In the genomic region with DNA sequence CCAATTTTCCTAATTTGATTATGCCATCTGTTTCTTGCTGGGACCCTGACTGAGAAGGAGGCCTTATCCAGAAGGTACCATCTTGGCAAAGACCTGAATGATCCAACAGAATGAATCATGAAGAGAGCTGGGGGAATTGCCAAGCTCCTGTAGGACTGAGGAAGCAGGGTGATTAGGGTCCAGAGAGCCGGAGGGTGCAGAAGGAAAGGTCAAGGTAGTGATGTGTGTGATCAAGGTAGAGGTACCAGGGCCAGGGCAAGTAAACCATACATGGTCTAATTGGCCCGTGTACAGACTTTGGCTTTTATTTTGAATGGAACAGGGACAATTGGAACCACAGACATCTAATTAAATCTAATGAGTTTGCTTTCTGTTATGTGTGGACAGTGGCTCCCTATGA, we compare ENCODE assay signal across 22 mouse cellular contexts. TPM values are rescaled to one million over a fixed set of nuclear protein-coding genes. Genes with fewer than 3 reads are reported as not detected.
DNase-seq lines count a peak whose midpoint lies in the region; ATAC-seq and TF ChIP-seq lines count a peak whose summit lies in the region.
"Had no signal": no experiment of that assay in that cellular context is flagged by ENCODE, and none has a peak within 500 bp of the region (broad histone marks: within the 10 kb centered on the region; RNA-seq: fewer than 3 reads in every experiment).

No protein-coding gene starts in this region.

- H3K27ac ChIP-seq in forebrain, embryonic 14.5 days (ENCODE audit: low read depth, low read length), result no peak overlapping the region
- no peak overlapping the region for H3K27ac ChIP-seq in forebrain, embryonic 10.5 days
- H3K27ac ChIP-seq in intestine, postnatal 0 days (ENCODE audit: low read depth, low read length), result no peak overlapping the region
- H3K27ac ChIP-seq: gastrocnemius, adult 2 months; hindbrain, embryonic 13.5 days; limb, embryonic 12.5 days; macrophage; midbrain, embryonic 15.5 days had no signal

- H3K4me3 ChIP-seq in forebrain, embryonic 14.5 days (ENCODE audit: low read depth, low read length), result no peak overlapping the region
- H3K4me3 ChIP-seq in forebrain, embryonic 10.5 days, result no peak overlapping the region
- H3K4me3 ChIP-seq in intestine, postnatal 0 days (ENCODE audit: low read depth, low read length), result no peak overlapping the region
- H3K4me3 ChIP-seq: gastrocnemius, adult 2 months; heart, embryonic 12.5 days; hindbrain, embryonic 13.5 days; limb, embryonic 12.5 days; midbrain, embryonic 15.5 days had no signal

- H3K4me1 ChIP-seq in forebrain, embryonic 14.5 days (ENCODE audit: control insufficient read depth, insufficient read depth, low read length), result peaks cover 7% of the 10 kb centered on the region
- peaks cover 25% of the 10 kb centered on the region for H3K4me1 ChIP-seq in forebrain, embryonic 10.5 days
- H3K4me1 ChIP-seq in intestine, postnatal 0 days (replicated peaks; ENCODE audit: control insufficient read depth, insufficient read depth, low read length), result no peaks in the 10 kb centered on the region

- no peak for ATAC-seq in forebrain, embryonic 14.5 days
- ATAC-seq in intestine, postnatal 0 days, result no peak
- ATAC-seq: liver, postnatal 0 days; lung, postnatal 0 days; midbrain, embryonic 15.5 days had no signal

- WGBS in forebrain, embryonic 14.5 days, result 47% methylated on average over 2 of the region's 2 CpGs
- WGBS in forebrain, embryonic 10.5 days, result 83% methylated on average over 2 of the region's 2 CpGs
- WGBS in intestine, postnatal 0 days, result 79% methylated on average over 2 of the region's 2 CpGs

- H3K4me2 ChIP-seq in forebrain, embryonic 14.5 days (ENCODE audit: low read length), result no peak overlapping the region
- no peak overlapping the region for H3K4me2 ChIP-seq in intestine, postnatal 0 days (replicated peaks; ENCODE audit: low read depth)
- H3K4me2 ChIP-seq: heart, embryonic 12.5 days; hindbrain, embryonic 13.5 days; limb, embryonic 12.5 days; liver, embryonic 11.5 days; midbrain, embryonic 15.5 days had no signal

- TF ChIP-seq CTCF in intestine, postnatal 0 days (IDR thresholded peaks at IDR 0.05; ENCODE audit: low read depth), result no peak

- no peak overlapping the region for H3K9ac ChIP-seq in forebrain, embryonic 14.5 days (ENCODE audit: low read length)
- H3K9ac ChIP-seq in intestine, postnatal 0 days (ENCODE audit: low read depth, low read length), result no peak overlapping the region
- H3K9ac ChIP-seq: heart, embryonic 12.5 days; hindbrain, embryonic 13.5 days; limb, embryonic 12.5 days; liver, postnatal 0 days; midbrain, embryonic 15.5 days had no signal

- no peaks in the 10 kb centered on the region for H3K27me3 ChIP-seq in forebrain, embryonic 14.5 days (replicated peaks; ENCODE audit: control insufficient read depth, insufficient read depth, low read length)
- no peaks in the 10 kb centered on the region for H3K27me3 ChIP-seq in forebrain, embryonic 10.5 days (ENCODE audit: poor library complexity, severe bottlenecking)
- H3K27me3 ChIP-seq in intestine, postnatal 0 days (replicated peaks; ENCODE audit: control insufficient read depth, insufficient read depth, low read length), result no peaks in the 10 kb centered on the region
- H3K27me3 ChIP-seq: heart, embryonic 12.5 days; hindbrain, embryonic 13.5 days; limb, embryonic 12.5 days; midbrain, embryonic 15.5 days had no signal

- DNase-seq in forebrain, embryonic 14.5 days (ENCODE audit: low spot score), result peak; percentile 38
- DNase-seq in forebrain, embryonic 10.5 days (ENCODE audit: extremely low spot score, low spot score), result no peak
- DNase-seq in MN1 (ENCODE audit: low spot score), result peak; percentile 45
- peak; percentile 71 for DNase-seq in cerebellum, adult 11-12 months
- peak; percentile 81 to 82 for DNase-seq in cerebellum, postnatal 10 days
- DNase-seq in gastrocnemius, adult 18-20 months (ENCODE audit: low spot score), result no peak
- DNase-seq in heart, postnatal 25 days (ENCODE audit: low spot score), result no peak
- DNase-seq: adrenal gland, adult 8-10 months; gastrocnemius, adult 2 months; heart, postnatal 10 days; kidney, adult 8-10 months; kidney, postnatal 10 days; liver, postnatal 0 days; thymus, postnatal 36 days had no signal

- H3K36me3 ChIP-seq in forebrain, embryonic 14.5 days (ENCODE audit: control insufficient read depth, insufficient read depth, low read length), result no peaks in the 10 kb centered on the region
- no peaks in the 10 kb centered on the region for H3K36me3 ChIP-seq in forebrain, embryonic 10.5 days (replicated peaks)
- H3K36me3 ChIP-seq in intestine, postnatal 0 days (ENCODE audit: control insufficient read depth, insufficient read depth), result no peaks in the 10 kb centered on the region
- H3K36me3 ChIP-seq: heart, embryonic 12.5 days; hindbrain, embryonic 13.5 days; limb, embryonic 12.5 days; midbrain, embryonic 15.5 days had no signal

- intact Hi-C loops in heart, postnatal 25 days (cut with DNase I), result loop anchor here (10.0 kb wide), 1 partner anchor 644 kb away; no protein-coding TSS in a partner anchor

- no peaks in the 10 kb centered on the region for H3K9me3 ChIP-seq in forebrain, embryonic 14.5 days (replicated peaks; ENCODE audit: control insufficient read depth, low read length)
- no peaks in the 10 kb centered on the region for H3K9me3 ChIP-seq in forebrain, embryonic 10.5 days
- no peaks in the 10 kb centered on the region for H3K9me3 ChIP-seq in intestine, postnatal 0 days (ENCODE audit: control insufficient read depth)
- H3K9me3 ChIP-seq: heart, embryonic 12.5 days; hindbrain, embryonic 13.5 days; limb, embryonic 12.5 days; midbrain, embryonic 15.5 days had no signal

RNA-seq across cellular contexts. Expression of gene Focad, which starts 4.1 kb away (rescaled TPM):
- polyA plus RNA-seq in forebrain, embryonic 14.5 days (2014; fragmentation: Nextera tagmentation; extraction: Ambion mirVana), result 19.5 and 20.1 TPM in 2 replicates
- polyA plus RNA-seq in forebrain, embryonic 10.5 days (2016; fragmentation: Nextera tagmentation; extraction: Ambion mirVana), result 18.2 and 18.9 TPM in 2 replicates
- 3.8 and 4.8 TPM in 2 replicates for polyA plus RNA-seq in intestine, postnatal 0 days (2015; fragmentation: Nextera tagmentation; extraction: Ambion mirVana)
- total RNA-seq in gastrocnemius, adult 18-20 months (2021), result 10 to 100 TPM; 10.9 to 11.4 TPM
- 10 to 100 TPM; 15.0 to 17.0 TPM for total RNA-seq in heart, postnatal 25 days (2021)

RNA-seq across cellular contexts. Expression of gene Mllt3, which starts 57.2 kb away (rescaled TPM):
- 95.2 and 108 TPM in 2 replicates for polyA plus RNA-seq in forebrain, embryonic 14.5 days (2014; fragmentation: Nextera tagmentation; extraction: Ambion mirVana)
- 51.8 and 55.6 TPM in 2 replicates for polyA plus RNA-seq in forebrain, embryonic 10.5 days (2016; fragmentation: Nextera tagmentation; extraction: Ambion mirVana)
- polyA plus RNA-seq in intestine, postnatal 0 days (2015; fragmentation: Nextera tagmentation; extraction: Ambion mirVana), result 17.5 and 20.0 TPM in 2 replicates
- total RNA-seq in gastrocnemius, adult 18-20 months (2021), result 100 to 1,000 TPM; 148 to 154 TPM
- 10 to 100 TPM; 11.7 to 12.2 TPM for total RNA-seq in heart, postnatal 25 days (2021)

Comparison
In these comparisons a context has a peak if more than half of its experiments do, and no peak if none do; other contexts are left out.
1. DNase-seq: peak in forebrain, embryonic 14.5 days (single experiment), MN1 (single experiment), cerebellum, adult 11-12 months (single experiment) and cerebellum, postnatal 10 days (2 of 2); none in forebrain, embryonic 10.5 days (single experiment), gastrocnemius, adult 18-20 months (single experiment) and heart, postnatal 25 days (single experiment).